Mouse (Mus musculus) kidney, embryonic 14.5 days (tissue): ENCODE measurements around the gene Ttc39a. TPM values are rescaled to one million over a fixed set of nuclear protein-coding genes. Genes with fewer than 3 reads are reported as not detected.

Experiments used
- ATAC-seq: fragments of 200-750 bp; cut with Nextera tagmentation; 2 replicates; pipeline ENCODE4 v1.8.0; 2017; ENCODE audit warnings: moderate number of reproducible peaks, mild to moderate bottlenecking, moderate TSS enrichment, moderate library complexity; ENCODE audit not compliant: low FRiP score, low TSS enrichment
- H3K27ac ChIP-seq: fragments of 300-500 bp; sonication (generic); 2 replicates; pipeline ENCODE4 v1.5.1; 2014; ENCODE audit warnings: low read depth, mild to moderate bottlenecking, low read length, moderate library complexity, mixed read lengths
- H3K27me3 ChIP-seq: fragments of 300-500 bp; sonication (generic); 2 replicates; pipeline ENCODE4 v1.6.1; 2014; ENCODE audit warnings: mild to moderate bottlenecking, low read length; ENCODE audit not compliant: control insufficient read depth, insufficient read depth
- H3K36me3 ChIP-seq: fragments of 300-500 bp; sonication (generic); 2 replicates; pipeline ENCODE4 v1.6.1; 2014; ENCODE audit warnings: low read length, mixed read lengths; ENCODE audit not compliant: control insufficient read depth, insufficient read depth
- H3K4me1 ChIP-seq: fragments of 300-500 bp; sonication (generic); 2 replicates; pipeline ENCODE4 v1.6.1; 2014; ENCODE audit warnings: low read length, mixed read lengths; ENCODE audit not compliant: control insufficient read depth, insufficient read depth
- H3K4me2 ChIP-seq: fragments of 300-500 bp; sonication (generic); replicated peaks from 2 replicates; pipeline ENCODE4 v1.6.1; 2014; ENCODE audit warnings: low read depth, mild to moderate bottlenecking, low read length
- H3K4me3 ChIP-seq: fragments of 300-500 bp; sonication (generic); 2 replicates; pipeline ENCODE4 v1.5.1; 2014; ENCODE audit warnings: mild to moderate bottlenecking, low read length
- H3K9ac ChIP-seq: fragments of 300-500 bp; sonication (generic); 2 replicates; pipeline ENCODE4 v1.6.1; 2014; ENCODE audit warnings: low read depth, mild to moderate bottlenecking, low read length, moderate library complexity
- H3K9me3 ChIP-seq: fragments of 300-500 bp; sonication (generic); 2 replicates; pipeline ENCODE4 v1.6.1; 2016; ENCODE audit warnings: low read length; ENCODE audit not compliant: control insufficient read depth
- WGBS: fragments of 180-500 bp; shearing (Covaris S2); extraction: QIAGEN DNeasy Blood & Tissue Kit; methylation state at CpG from one replicate; pipeline ENCODE4 v1.1.7; 2014; 5-methylcytosine and 5-hydroxymethylcytosine counted together
- polyA plus RNA-seq: library from polyadenylated mRNA; unstranded; fragments of >200 nt; fragmentation: Nextera tagmentation; extraction: Ambion mirVana; gene quantifications from 2 replicates; pipeline ENCODE4 v1.2.1, GENCODE M21; 2014

Ttc39a gene
- polyA plus RNA-seq, 1 experiment from 2014 or later, result 6.1 TPM

GRCm38 (mm10) chr4:109477454-109477853, 71.0 kb downstream of the Ttc39a start:
- no peak for ATAC-seq
- Histone ChIP-seq H3K4me3 (no peak overlapping the region), H3K27ac (no peak overlapping the region), H3K36me3 (0 out of 2 replicates have a peak, but pooled peaks cover 2% of the 10 kb centered on the region), H3K4me1 (peaks cover 6% of the 10 kb centered on the region; the same call in 1 of the 2 replicates), H3K27me3 (no peaks in the 10 kb centered on the region), H3K9ac (no peak overlapping the region), H3K4me2 (no peak overlapping the region), H3K9me3 (no peaks in the 10 kb centered on the region)
- 88% methylated on average over 3 of the region's 3 CpGs for WGBS

- Histone ChIP-seq H3K27ac (no peak overlapping the region), H3K27me3 (no peaks in the 10 kb centered on the region), H3K4me3 (no peak overlapping the region), H3K9ac (no peak overlapping the region), H3K36me3 (no peaks in the 10 kb centered on the region), H3K4me2 (no peak overlapping the region), H3K9me3 (no peaks in the 10 kb centered on the region), H3K4me1 (no peaks in the 10 kb centered on the region)
- WGBS, result 76% methylated on average over 2 of the region's 2 CpGs
- no peak for ATAC-seq
These were observed 75.0 kb downstream of the Ttc39a start for GRCm38 (mm10) chr4:109481424-109481823.

GRCm38 (mm10) chr4:109482701-109483100, 76.3 kb downstream of the Ttc39a start:
- no peaks in the 10 kb centered on the region for H3K27me3 ChIP-seq
- ATAC-seq, result no peak
- H3K27ac ChIP-seq, result no peak overlapping the region
- H3K36me3 ChIP-seq, result no peaks in the 10 kb centered on the region
- H3K9ac ChIP-seq, result no peak overlapping the region
- no peak overlapping the region for H3K4me3 ChIP-seq
- 79% methylated on average over 1 of the region's 1 CpGs for WGBS
- no peaks in the 10 kb centered on the region for H3K9me3 ChIP-seq
- no peaks in the 10 kb centered on the region for H3K4me1 ChIP-seq
- no peak overlapping the region for H3K4me2 ChIP-seq

- no peak within 1 kb of the TSS for H3K27ac ChIP-seq
These were observed 78.2 kb downstream of the Ttc39a start, which contains the start of gene Rnf11 for GRCm38 (mm10) chr4:109484621-109485020. TSS of gene Rnf11 (minus strand) at chr4:109484728.

GRCm38 (mm10) chr4:109488812-109489211, 82.4 kb downstream of the Ttc39a start:
- Histone ChIP-seq H3K36me3 (no peaks in the 10 kb centered on the region), H3K9me3 (no peaks in the 10 kb centered on the region), H3K9ac (no peak overlapping the region), H3K4me3 (no peak overlapping the region), H3K4me2 (no peak overlapping the region), H3K27ac (no peak overlapping the region), H3K4me1 (no peaks in the 10 kb centered on the region), H3K27me3 (no peaks in the 10 kb centered on the region)
- 76% methylated on average over 1 of the region's 1 CpGs for WGBS
- ATAC-seq, result no peak

More at GRCm38 (mm10) chr4:109484621-109485020, 78.2 kb downstream of the Ttc39a start, which contains the start of gene Rnf11:
- Histone ChIP-seq H3K36me3 (no peaks in the 10 kb centered on the region), H3K27me3 (no peaks in the 10 kb centered on the region), H3K4me2 (no peak within 1 kb of the TSS), H3K4me1 (no peaks in the 10 kb centered on the region), H3K4me3 (no peak within 1 kb of the TSS), H3K9ac (no peak within 1 kb of the TSS), H3K9me3 (no peaks in the 10 kb centered on the region)
- WGBS, result 82% methylated on average over 3 of the region's 3 CpGs
- ATAC-seq, result no peak

GRCm38 (mm10) chr4:109493581-109493980, 87.2 kb downstream of the Ttc39a start:
- Histone ChIP-seq H3K4me3 (no peak overlapping the region), H3K4me1 (no peaks in the 10 kb centered on the region), H3K4me2 (no peak overlapping the region), H3K36me3 (no peaks in the 10 kb centered on the region), H3K9ac (no peak overlapping the region), H3K9me3 (no peaks in the 10 kb centered on the region), H3K27me3 (no peaks in the 10 kb centered on the region), H3K27ac (no peak overlapping the region)
- no peak for ATAC-seq

Other genes with a start within 250 kb of the Ttc39a start
- 48.5 and 61.1 TPM in 2 replicates for gene Osbpl9, start 204.4 kb upstream of the Ttc39a start, polyA plus RNA-seq
- 0.45 and 0.60 TPM in 2 replicates for gene Calr4, start 172.1 kb upstream of the Ttc39a start, polyA plus RNA-seq
- gene Eps15, start 126.4 kb upstream of the Ttc39a start, polyA plus RNA-seq, result 20.3 and 41.6 TPM in 2 replicates
- gene Rnf11, start 78.1 kb downstream of the Ttc39a start, polyA plus RNA-seq, result 31.0 and 44.8 TPM in 2 replicates
- gene 4930522H14Rik, start 124.7 kb downstream of the Ttc39a start, polyA plus RNA-seq, result not detected in 2 replicates